Mouse (Mus musculus): ENCODE measurements at regions not wholly inside any gene's neighbourhood (a gene's known extent, or its start where the extent isn't known, plus 50 kb on each side); places are given as distances from the start of the nearest gene placed in this dataset.

DNA sequence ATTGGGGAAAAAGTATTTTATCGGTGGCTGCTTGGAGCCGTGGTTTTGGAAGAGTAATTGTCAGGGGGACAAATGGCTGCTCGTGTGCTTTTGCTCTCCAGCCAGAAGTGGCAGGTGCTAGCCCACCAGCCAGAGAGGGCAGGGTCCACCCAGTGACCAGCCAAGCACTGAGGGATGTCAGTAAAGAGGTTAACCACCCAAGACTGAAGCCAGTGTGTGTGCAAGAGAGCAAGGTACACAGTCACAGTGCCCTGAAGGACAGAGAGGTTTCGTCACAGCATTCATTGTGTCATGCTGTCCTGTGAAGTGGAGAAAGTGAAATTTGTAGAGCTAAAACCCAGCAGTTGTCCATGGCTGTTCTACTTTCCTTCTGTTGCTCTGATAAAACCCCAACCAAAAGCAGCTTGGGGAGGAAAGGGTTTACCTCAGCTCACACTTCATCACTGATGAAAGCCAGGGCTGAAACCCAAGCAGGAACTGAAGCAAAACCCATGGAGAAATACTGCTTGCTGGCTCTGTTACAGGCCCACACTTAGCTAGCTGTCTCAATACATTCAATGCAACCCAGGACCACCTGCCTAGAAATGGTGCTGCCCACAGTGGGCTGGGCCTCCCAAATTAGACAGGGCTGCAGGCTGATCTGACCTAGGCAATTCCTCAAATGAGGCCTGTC, 126.8 kb upstream of the Irf2bp2 start:
- no peak for TF ChIP-seq CTCF (conservative IDR thresholded peaks at IDR 0.05; ENCODE audit: insufficient read depth, insufficient read length, low read depth, low read length)
- TF ChIP-seq POLR2A (IDR thresholded peaks at IDR 0.05; ENCODE audit: low read depth, low read length) = no peak

Measured in kidney, adult 2 months (tissue).